Mouse (Mus musculus) lung, embryonic 14.5 days (tissue): ENCODE measurements around the gene Nags. TPM values are rescaled to one million over a fixed set of nuclear protein-coding genes. Genes with fewer than 3 reads are reported as not detected.
A peak's percentile ranks its signal among the peaks of the same experiment; 100 is the strongest.
"Not testable (repeated sequence)": the region's sequence is repeated elsewhere in the genome, so short reads cannot be mapped to it uniquely, and the experiment has no call there.

Experiments used
- ATAC-seq: fragments of 200-750 bp; cut with Nextera tagmentation; 2 replicates; pipeline ENCODE4 v1.8.0; 2017; ENCODE audit warnings: mild to moderate bottlenecking, moderate TSS enrichment, moderate library complexity; ENCODE audit not compliant: insufficient read depth
- DNase-seq: peaks from one replicate; pipeline ENCODE4 v3.0.0-alpha.2; 2015
- H3K27ac ChIP-seq: fragments of 300-500 bp; sonication (generic); 2 replicates; pipeline ENCODE4 v1.5.1; 2014; ENCODE audit warnings: low read depth, mild to moderate bottlenecking, moderate library complexity
- H3K27me3 ChIP-seq: fragments of 300-500 bp; sonication (generic); 2 replicates; pipeline ENCODE4 v1.6.1; 2014; ENCODE audit warnings: low read length, control low read depth; ENCODE audit not compliant: insufficient read depth
- H3K36me3 ChIP-seq: fragments of 300-500 bp; sonication (generic); 2 replicates; pipeline ENCODE4 v1.6.1; 2014; ENCODE audit warnings: control low read depth; ENCODE audit not compliant: insufficient read depth
- H3K4me1 ChIP-seq: fragments of 300-500 bp; sonication (generic); 2 replicates; pipeline ENCODE4 v1.6.1; 2014; ENCODE audit warnings: antibody characterized with exemption, control low read depth; ENCODE audit not compliant: insufficient read depth
- H3K4me2 ChIP-seq: fragments of 300-500 bp; sonication (generic); 2 replicates; pipeline ENCODE4 v1.6.1; 2014; ENCODE audit warnings: mild to moderate bottlenecking
- H3K4me3 ChIP-seq: fragments of 300-500 bp; sonication (generic); 2 replicates; pipeline ENCODE4 v1.5.1; 2014; ENCODE audit warnings: low read depth, low read length
- H3K9ac ChIP-seq: fragments of 300-500 bp; sonication (generic); 2 replicates; pipeline ENCODE4 v1.6.1; 2014
- H3K9me3 ChIP-seq: fragments of 300-500 bp; sonication (generic); 2 replicates; pipeline ENCODE4 v1.6.1; 2016; ENCODE audit warnings: low read depth, low read length, control low read depth
- CTCF ChIP-seq: IDR thresholded peaks from 2 replicates; pipeline ENCODE4 v1.5.1; 2016; ENCODE audit warnings: antibody characterized with exemption, low read depth
- WGBS: fragments of 180-500 bp; shearing (Covaris S2); extraction: QIAGEN DNeasy Blood & Tissue Kit; methylation state at CpG from one replicate; pipeline ENCODE4 v1.1.7; 2014; 5-methylcytosine and 5-hydroxymethylcytosine counted together
- polyA plus RNA-seq: library from polyadenylated mRNA; unstranded; fragments of >200 nt; fragmentation: Nextera tagmentation; extraction: Ambion mirVana; gene quantifications from 2 replicates; pipeline ENCODE4 v1.2.1, GENCODE M21; 2014

The Nags gene
- polyA plus RNA-seq, 1 experiment from 2014 or later: not detected

- peaks cover 27% of the 10 kb centered on the region for H3K36me3 ChIP-seq
- H3K4me3 ChIP-seq: peak within 1 kb of the TSS; percentile 75
- ATAC-seq (peak; percentile 89), DNase-seq (peak; percentile 95)
- H3K4me1 ChIP-seq: no peaks in the 10 kb centered on the region
- no peaks in the 10 kb centered on the region for H3K9me3 ChIP-seq
- WGBS: under 1% methylated on average over 37 of the region's 37 CpGs
- H3K9ac ChIP-seq: peak within 1 kb of the TSS; percentile 60
- H3K27ac ChIP-seq: peak within 1 kb of the TSS; percentile 30; the same call in 1 of the 2 replicates
- H3K27me3 ChIP-seq: no peaks in the 10 kb centered on the region
- TF ChIP-seq CTCF: peak; percentile 44
- H3K4me2 ChIP-seq: peak within 1 kb of the TSS; percentile 86
These were observed 10.9 kb downstream of the Nags start, which contains the start of gene Tmem101 for GRCm38 (mm10) chr11:102156039-102156785. Gene Tmem101 (minus strand): TSS chr11:102156404.

DNA sequence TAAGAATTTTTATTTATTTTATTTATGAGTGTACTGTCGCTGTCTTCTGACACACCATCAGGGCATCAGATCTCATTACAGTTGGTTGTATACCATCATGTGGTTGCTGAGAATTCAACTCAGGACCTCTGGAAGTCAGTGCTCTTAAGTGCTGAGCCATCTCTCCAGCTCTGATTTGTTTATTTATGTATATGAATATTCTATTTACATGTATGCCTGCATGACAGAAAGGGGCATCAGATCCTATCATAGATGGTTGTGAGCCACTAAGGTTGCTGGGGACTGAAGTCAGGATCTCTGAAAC, 11.4 kb downstream of the Nags start:
- no peak overlapping the region for H3K9ac ChIP-seq
- no peak overlapping the region for H3K27ac ChIP-seq
- WGBS: 6% methylated on average over 1 of the region's 1 CpGs
- ATAC-seq (peak; percentile 23; the same call in 1 of the 2 replicates), DNase-seq (no peak)
- H3K4me2 ChIP-seq: peak overlapping the region; percentile 86; the same call in 1 of the 2 replicates
- no peaks in the 10 kb centered on the region for H3K9me3 ChIP-seq
- H3K27me3 ChIP-seq: no peaks in the 10 kb centered on the region
- H3K4me1 ChIP-seq: no peaks in the 10 kb centered on the region
- peak overlapping the region; percentile 75; the same call in 1 of the 2 replicates for H3K4me3 ChIP-seq
- no peak for TF ChIP-seq CTCF
- H3K36me3 ChIP-seq: peaks cover 30% of the 10 kb centered on the region

DNA sequence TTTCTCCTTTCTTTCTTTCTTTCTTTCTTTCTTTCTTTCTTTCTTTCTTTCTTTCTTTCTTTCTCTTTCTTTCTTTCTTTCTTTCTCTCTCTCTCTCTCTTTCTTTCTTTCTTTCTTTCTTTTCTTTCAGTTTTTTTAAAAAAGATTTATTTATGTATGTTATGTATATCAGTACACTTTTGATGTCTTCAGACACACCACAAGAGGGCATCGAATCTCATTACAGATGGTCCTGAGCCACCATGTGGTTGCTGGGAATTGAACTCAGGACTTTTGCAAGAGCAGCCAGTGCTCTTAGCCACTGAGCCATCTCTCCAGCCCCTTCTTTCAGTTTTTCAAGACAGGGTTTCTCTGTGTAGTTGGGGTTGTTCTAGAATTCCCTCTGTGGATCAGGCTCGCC, 12.7 kb downstream of the Nags start:
- WGBS: 76% methylated on average over 2 of the region's 2 CpGs
- not testable (repeated sequence) for H3K4me2 ChIP-seq, H3K4me1 ChIP-seq, H3K27ac ChIP-seq, H3K27me3 ChIP-seq, ATAC-seq, H3K9ac ChIP-seq, H3K9me3 ChIP-seq, H3K4me3 ChIP-seq, DNase-seq
- peaks cover 35% of the 10 kb centered on the region for H3K36me3 ChIP-seq
- peak; percentile 25; the same call in 1 of the 2 replicates for TF ChIP-seq CTCF

GRCm38 (mm10) chr11:102159781-102160180, 14.5 kb downstream of the Nags start:
- H3K9me3 ChIP-seq: no peaks in the 10 kb centered on the region
- H3K4me3 ChIP-seq: no peak overlapping the region
- H3K9ac ChIP-seq: no peak overlapping the region
- DNase-seq: no peak
- no peak overlapping the region for H3K4me2 ChIP-seq
- H3K27ac ChIP-seq: no peak overlapping the region
- 64% methylated on average over 5 of the region's 5 CpGs for WGBS
- TF ChIP-seq CTCF: no peak
- peaks cover 37% of the 10 kb centered on the region for H3K36me3 ChIP-seq
- H3K4me1 ChIP-seq: no peaks in the 10 kb centered on the region
- ATAC-seq: no peak
- no peaks in the 10 kb centered on the region for H3K27me3 ChIP-seq

GRCm38 (mm10) chr11:102165971-102166722, 20.8 kb downstream of the Nags start:
- ATAC-seq: no peak
- no peaks in the 10 kb centered on the region for H3K27me3 ChIP-seq
- H3K27ac ChIP-seq: no peak overlapping the region
- no peaks in the 10 kb centered on the region for H3K9me3 ChIP-seq
- no peak for TF ChIP-seq CTCF
- WGBS: 59% methylated on average over 6 of the region's 6 CpGs
- H3K4me3 ChIP-seq: no peak overlapping the region
- no peaks in the 10 kb centered on the region for H3K4me1 ChIP-seq
- H3K9ac ChIP-seq: no peak overlapping the region
- H3K4me2 ChIP-seq: no peak overlapping the region
- peaks cover 86% of the 10 kb centered on the region for H3K36me3 ChIP-seq
- DNase-seq: no peak

- H3K4me3 ChIP-seq: no peak overlapping the region
- H3K27ac ChIP-seq: no peak overlapping the region
- WGBS: 88% methylated on average over 5 of the region's 5 CpGs
- H3K27me3 ChIP-seq: no peaks in the 10 kb centered on the region
- ATAC-seq: no peak
- no peaks in the 10 kb centered on the region for H3K9me3 ChIP-seq
- no peak overlapping the region for H3K4me2 ChIP-seq
- no peak for TF ChIP-seq CTCF
- H3K9ac ChIP-seq: no peak overlapping the region
- no peak for DNase-seq
- H3K4me1 ChIP-seq: no peaks in the 10 kb centered on the region
- H3K36me3 ChIP-seq: peaks cover 84% of the 10 kb centered on the region
These were observed 22.2 kb downstream of the Nags start for GRCm38 (mm10) chr11:102167539-102167938.

- DNase-seq (no peak), ATAC-seq (no peak)
- no peak for TF ChIP-seq CTCF
- Histone ChIP-seq H3K9ac (no peak overlapping the region), H3K9me3 (no peaks in the 10 kb centered on the region), H3K4me1 (no peaks in the 10 kb centered on the region), H3K27me3 (no peaks in the 10 kb centered on the region), H3K36me3 (peaks cover 79% of the 10 kb centered on the region), H3K4me2 (no peak overlapping the region), H3K27ac (no peak overlapping the region), H3K4me3 (no peak overlapping the region)
- WGBS: 86% methylated on average over 5 of the region's 5 CpGs
These were observed 23.4 kb downstream of the Nags start for GRCm38 (mm10) chr11:102168689-102169088.
